Mouse (Mus musculus) erythroblast, embryonic 14.5 days (primary cell): ENCODE measurements at regions not wholly inside any gene's neighbourhood (a gene's known extent, or its start where the extent isn't known, plus 50 kb on each side); places are given as distances from the start of the nearest gene placed in this dataset.

Experiments
- GATA1 ChIP-seq: IDR thresholded peaks from 2 replicates; pipeline ENCODE4 v1.6.1; 2012; ENCODE audit warnings: low read length, inconsistent platforms, mixed read lengths
- TAL1 ChIP-seq: IDR thresholded peaks from 3 replicates; pipeline ENCODE4 v1.6.1; 2012; ENCODE audit warnings: low read length, inconsistent platforms, mixed read lengths

DNA sequence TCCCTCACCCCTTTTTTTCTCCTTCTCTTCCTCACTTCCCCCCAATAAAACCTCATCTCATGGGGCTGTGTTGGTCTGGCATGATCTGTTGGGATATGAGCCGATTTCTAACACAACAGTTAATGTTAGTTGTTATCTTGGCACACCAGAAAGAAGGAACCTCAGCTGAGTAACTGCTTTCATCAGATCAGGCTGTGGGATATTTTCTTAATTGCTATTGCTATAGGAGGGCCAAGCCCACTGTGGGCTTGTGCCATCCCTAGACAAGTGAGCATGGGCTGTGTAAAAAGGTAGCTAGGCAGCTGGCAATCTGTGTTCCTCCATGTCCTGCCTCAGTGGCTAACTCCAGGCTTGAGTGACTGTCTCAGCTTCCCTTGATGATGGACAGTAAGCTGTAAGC lies 73.9 kb upstream of the Zfp644 start:
- no peak for TF ChIP-seq GATA1
- TF ChIP-seq TAL1, result no peak
